Mouse (Mus musculus) liver, adult 2 months (tissue): Measurements from ENCODE around the gene Atrnl1.

Experiments
- CTCF ChIP-seq: fragments of 200-500 bp; IDR thresholded peaks from 2 replicates; pipeline ENCODE4 v1.5.1; 2011; ENCODE audit warnings: low read depth, low read length, control low read depth
- POLR2A ChIP-seq: fragments of 200-500 bp; IDR thresholded peaks from 2 replicates; pipeline ENCODE4 v1.6.1; 2011; ENCODE audit warnings: low read length, control low read depth; ENCODE audit not compliant: insufficient read depth; ENCODE audit errors: extremely low read depth

GRCm38 (mm10) chr19:57786699-57787098, 175.9 kb downstream of the Atrnl1 start:
- TF ChIP-seq CTCF (no peak), POLR2A (no peak)
